Mouse (Mus musculus) gastrocnemius, adult 8-10 months (tissue): ENCODE measurements at regions not wholly inside any gene's neighbourhood (a gene's known extent, or its start where the extent isn't known, plus 50 kb on each side); places are given as distances from the start of the nearest gene placed in this dataset.

Experiments
- DNase-seq, 2 experiments: peaks; one replicate each; pipeline ENCODE4 v3.0.0; 2022; ENCODE audit warnings: low spot score in 2 of 2

DNA sequence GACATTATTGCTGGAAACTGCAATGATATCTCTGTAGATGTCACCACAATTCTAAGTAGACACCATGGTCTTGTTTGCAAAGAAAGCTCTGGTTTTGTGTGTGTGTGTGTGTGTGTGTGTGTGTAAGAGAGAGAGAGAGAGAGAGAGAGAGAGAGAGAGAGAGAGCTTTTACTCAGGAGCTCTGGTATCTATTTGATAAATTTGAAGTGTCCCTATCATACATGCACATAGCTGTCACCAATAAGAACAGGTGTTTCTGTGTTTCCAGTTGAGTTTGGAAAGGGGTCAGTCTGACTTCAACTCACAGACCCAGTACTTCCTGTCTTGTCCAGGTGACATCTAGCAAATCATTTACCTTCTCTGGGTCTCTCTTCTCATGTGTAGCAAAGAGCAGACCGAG is 169.7 kb upstream of the Serpine2 start:
- no peak for DNase-seq

- no peak for DNase-seq
Measured at GRCm38 (mm10) chr1:80030224-80030623, 169.2 kb upstream of the Serpine2 start.

GRCm38 (mm10) chr1:80025863-80026616 is 165.1 kb upstream of the Serpine2 start:
- DNase-seq = no peak

- no peak for DNase-seq
Measured at GRCm38 (mm10) chr1:80023518-80024095, 162.6 kb upstream of the Serpine2 start.

- DNase-seq = no peak
Measured at GRCm38 (mm10) chr1:80021866-80022265, 160.9 kb upstream of the Serpine2 start.

- DNase-seq = peak; percentile 50 to 54
Measured at GRCm38 (mm10) chr1:80018391-80019065, 157.5 kb upstream of the Serpine2 start.

GRCm38 (mm10) chr1:80015474-80015873 is 154.5 kb upstream of the Serpine2 start:
- DNase-seq = no peak

- DNase-seq = no peak
Measured at GRCm38 (mm10) chr1:80014586-80014985, 153.6 kb upstream of the Serpine2 start.

DNA sequence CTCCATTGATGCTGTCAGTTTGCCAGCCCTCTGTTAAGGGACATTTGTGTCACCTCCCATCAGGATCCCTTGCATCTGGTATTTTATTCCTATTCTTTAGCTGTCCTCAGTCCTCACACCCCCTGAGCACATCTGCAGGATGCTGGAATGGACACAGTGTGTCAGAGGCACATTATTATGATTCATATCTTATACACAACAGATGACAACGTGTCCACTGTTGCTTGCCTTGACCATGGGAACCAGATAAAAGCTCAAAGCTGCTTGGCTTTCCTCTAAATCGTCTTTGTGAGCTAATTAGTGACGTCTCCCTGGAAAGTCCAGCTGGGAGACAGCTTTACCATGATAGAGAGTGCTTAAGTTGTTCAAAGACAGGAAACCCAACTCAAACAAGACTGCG is 149.7 kb upstream of the Serpine2 start:
- DNase-seq = no peak

DNA sequence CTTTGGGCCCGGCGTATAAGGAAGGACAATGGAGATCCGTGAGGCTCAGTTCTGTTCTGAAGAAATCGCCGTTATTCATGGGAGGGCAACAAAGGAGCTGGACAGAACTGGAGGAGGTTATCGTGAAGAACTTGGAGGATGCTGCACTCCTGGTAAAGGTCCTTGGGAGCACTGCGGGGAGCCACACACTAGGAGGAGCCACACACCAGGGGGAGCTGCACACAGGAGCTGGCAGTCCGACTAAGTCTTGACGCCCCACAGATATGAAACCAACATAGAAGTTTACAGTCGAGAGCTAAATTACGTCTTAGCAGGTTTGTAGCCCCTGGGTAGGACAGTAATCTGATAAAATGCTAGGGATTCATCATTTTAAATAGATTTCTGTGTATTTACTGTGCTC is 138.1 kb upstream of the Serpine2 start:
- peak; percentile 9 to 22 for DNase-seq

DNA sequence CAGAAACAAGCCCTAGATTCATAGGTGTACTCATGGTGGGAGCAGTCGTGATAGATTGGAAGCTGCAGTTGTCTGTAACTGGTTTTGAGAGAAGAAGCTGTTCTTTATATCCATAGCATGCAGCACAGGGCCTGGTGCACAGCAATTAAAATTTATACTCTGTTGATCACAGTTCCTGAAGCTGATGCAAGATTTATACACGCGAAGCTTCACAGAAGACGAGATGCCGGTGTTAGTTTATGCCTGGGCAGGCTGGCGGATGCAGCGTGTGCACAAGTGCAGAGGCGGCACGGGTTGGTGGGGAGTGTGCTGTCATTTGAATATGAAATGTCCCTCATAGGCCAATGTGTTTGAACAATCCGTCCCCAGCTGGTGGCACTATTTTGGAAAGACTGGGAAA is 136.9 kb upstream of the Serpine2 start:
- DNase-seq = no peak

GRCm38 (mm10) chr1:79997456-79997855 is 136.5 kb upstream of the Serpine2 start:
- no peak for DNase-seq

DNA sequence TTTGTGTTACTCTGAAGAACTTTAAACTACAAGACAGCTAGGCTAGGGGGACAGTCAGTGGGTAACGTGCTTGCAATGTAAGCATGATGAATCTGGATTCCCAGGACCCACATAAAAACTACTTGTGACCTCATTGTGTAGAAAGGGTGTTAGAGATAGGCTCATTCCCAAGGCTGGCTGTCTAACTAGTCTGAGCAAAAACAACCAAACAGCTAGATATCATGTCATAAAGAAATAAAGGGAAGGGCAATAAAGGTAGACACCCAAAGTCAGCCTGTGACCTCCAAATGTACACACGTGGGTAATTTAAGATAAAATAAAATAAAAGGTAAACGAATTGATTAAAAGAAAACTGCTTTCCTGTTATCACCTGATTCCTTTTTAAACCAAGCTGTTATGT is 123.7 kb upstream of the Serpine2 start:
- DNase-seq = no peak

DNA sequence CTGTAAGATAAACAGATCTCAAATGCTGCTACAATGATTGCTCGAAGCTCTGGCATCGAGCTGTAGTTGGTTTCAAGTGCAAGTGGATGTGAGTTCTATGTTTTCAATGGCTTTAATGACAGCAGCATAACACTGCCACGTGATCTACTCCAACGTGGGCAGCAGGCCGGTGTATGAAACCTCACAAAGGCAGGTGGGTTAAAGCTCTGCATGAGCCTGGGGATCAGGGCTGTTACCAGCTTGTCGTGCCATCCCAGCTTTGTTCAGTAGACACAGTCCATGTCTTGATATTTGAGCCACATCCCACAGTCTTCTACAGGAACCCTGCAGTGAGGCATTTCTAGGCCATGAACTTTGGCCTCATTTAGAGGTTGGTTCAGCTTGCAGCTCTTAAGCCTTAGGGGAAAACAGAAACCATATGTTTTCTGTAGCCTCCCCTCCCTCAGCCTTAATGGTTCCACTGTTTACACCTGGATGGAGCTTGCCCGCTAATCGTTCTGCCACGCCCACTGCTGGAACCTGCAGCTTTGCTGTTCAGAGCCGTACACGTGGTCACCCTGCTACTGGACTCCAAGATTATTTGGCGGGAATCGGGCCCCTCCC is 121.8 kb upstream of the Serpine2 start:
- DNase-seq = no peak

- DNase-seq = no peak
Measured at GRCm38 (mm10) chr1:79979863-79980262, 118.9 kb upstream of the Serpine2 start.

DNA sequence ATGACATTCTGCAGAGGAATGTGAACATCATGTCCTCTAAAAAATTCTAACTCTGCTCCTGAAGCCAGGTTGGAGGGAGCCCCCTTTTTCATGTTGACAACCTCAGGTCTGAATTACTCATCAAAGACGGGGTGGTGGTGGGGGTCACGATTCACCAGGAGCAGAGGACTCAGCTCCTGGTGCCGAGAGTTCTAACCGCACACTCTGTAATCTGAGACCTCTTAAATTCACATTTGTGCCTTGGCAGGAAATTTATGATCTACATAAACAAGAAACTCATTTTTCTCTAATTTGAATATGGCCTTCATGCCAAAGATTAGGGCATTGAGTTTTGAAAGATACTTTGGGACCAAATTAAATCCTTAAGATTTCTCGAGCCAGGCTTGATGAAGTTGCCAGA is 117.2 kb upstream of the Serpine2 start:
- DNase-seq = no peak

- no peak for DNase-seq
Measured at GRCm38 (mm10) chr1:79956121-79956520, 95.1 kb upstream of the Serpine2 start.

DNA sequence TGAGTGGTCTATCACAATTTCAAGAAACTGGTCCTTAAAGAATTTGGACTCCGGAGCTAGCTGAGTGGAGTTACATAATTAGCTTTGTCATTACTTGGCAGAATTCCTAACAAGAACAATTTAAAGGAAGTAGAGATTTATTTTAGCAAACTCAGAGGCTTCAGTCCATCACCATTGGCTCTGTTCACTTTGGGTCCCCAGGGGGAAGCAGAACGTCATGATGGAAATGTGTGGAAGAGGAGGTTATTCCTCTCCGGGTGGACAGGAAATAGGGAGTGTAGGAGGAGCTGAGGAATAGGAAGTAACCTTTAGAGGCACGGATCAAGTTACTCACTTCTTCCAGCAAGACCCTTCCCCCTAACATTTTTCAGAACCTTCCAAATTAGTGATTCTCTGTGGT is 83.3 kb upstream of the Serpine2 start:
- no peak for DNase-seq

DNA sequence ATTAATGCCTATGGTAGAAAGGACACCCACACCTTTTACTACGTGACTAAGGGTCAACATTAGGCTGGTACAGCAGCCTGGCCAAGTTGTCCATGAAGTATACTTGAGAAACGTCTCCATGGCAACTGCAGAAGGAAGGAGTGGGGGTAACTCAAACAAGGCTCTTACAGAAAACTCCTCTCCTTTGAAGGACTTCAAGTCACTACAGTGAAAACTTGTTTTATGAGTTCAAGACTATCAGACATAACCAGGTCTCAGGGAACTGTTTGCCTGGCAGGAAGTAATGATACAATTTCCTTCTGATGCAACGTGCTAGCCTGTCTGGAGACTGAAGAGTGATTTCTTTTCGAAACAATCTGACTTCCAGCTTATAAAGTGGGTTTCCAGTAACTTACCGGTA is 71.5 kb upstream of the Serpine2 start:
- no peak for DNase-seq

DNA sequence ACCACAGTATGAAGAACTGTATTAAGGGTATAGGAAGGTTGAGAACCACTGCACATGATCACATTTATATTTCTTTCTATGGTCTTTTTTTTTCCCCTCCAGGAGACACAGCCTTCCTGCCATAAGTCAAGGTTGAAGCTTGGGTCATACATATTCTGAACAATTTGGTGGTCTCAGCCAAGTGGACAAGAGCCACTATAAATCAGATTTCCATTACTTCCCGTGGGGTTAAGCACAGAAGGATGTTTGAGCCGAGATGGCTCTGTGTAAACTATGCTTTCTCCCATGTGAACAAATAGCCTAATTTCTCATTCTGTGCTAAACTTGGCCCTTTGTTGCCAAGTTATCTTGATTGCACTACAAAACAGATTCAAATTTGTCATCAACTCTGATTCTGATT is 66.8 kb upstream of the Serpine2 start:
- DNase-seq = no peak

GRCm38 (mm10) chr1:79925776-79926175 is 64.8 kb upstream of the Serpine2 start:
- no peak for DNase-seq

DNA sequence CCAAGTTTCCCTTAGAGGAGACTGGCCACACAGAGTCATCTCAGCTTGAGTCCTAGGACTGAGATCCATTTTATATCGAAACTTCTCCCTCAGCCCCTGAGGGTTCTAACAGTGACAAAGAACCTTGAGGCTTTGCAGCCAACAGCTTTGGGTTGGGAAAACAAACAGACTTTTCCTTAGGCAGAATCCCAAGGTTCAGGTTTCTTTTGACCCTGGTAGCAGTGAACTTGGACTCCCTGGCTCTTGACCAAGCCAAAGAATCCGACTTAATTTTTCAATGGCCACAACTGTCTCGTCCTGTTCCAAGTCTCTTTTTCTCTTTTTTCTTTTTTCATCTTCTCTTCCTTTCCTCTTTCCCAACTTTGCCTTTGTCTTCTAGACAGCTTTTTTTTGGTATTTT is 60.9 kb upstream of the Serpine2 start:
- DNase-seq = no peak
